Mouse (Mus musculus) neural tube, embryonic 14.5 days (tissue): Measurements from ENCODE around the gene Farsa. TPM values are rescaled to one million over a fixed set of nuclear protein-coding genes. Genes with fewer than 3 reads are reported as not detected.

Experiments used
- ATAC-seq: fragments of 200-750 bp; cut with Nextera tagmentation; 2 replicates; pipeline ENCODE4 v1.8.0; 2017; ENCODE audit warnings: low read depth, mild to moderate bottlenecking, moderate TSS enrichment, moderate library complexity
- H3K27ac ChIP-seq: fragments of 300-500 bp; sonication (generic); 2 replicates; pipeline ENCODE4 v1.5.1; 2014; ENCODE audit warnings: low read depth, mild to moderate bottlenecking, control low read depth, low read length, moderate library complexity, mixed read lengths
- H3K27me3 ChIP-seq: fragments of 300-500 bp; sonication (generic); 2 replicates; pipeline ENCODE4 v1.6.1; 2014; ENCODE audit warnings: low read length; ENCODE audit not compliant: control insufficient read depth, insufficient read depth
- H3K36me3 ChIP-seq: fragments of 300-500 bp; sonication (generic); 2 replicates; pipeline ENCODE4 v1.6.1; 2014; ENCODE audit warnings: low read length, mixed read lengths; ENCODE audit not compliant: control insufficient read depth, insufficient read depth
- H3K4me1 ChIP-seq: fragments of 300-500 bp; sonication (generic); 2 replicates; pipeline ENCODE4 v1.6.1; 2014; ENCODE audit warnings: low read length; ENCODE audit not compliant: control insufficient read depth, insufficient read depth
- H3K4me2 ChIP-seq: fragments of 300-500 bp; sonication (generic); 2 replicates; pipeline ENCODE4 v1.6.1; 2014; ENCODE audit warnings: mild to moderate bottlenecking, low read depth, low read length, control low read depth
- H3K4me3 ChIP-seq: fragments of 300-500 bp; sonication (generic); 2 replicates; pipeline ENCODE4 v1.5.1; 2014; ENCODE audit warnings: low read depth, low read length, control low read depth, mixed read lengths
- H3K9ac ChIP-seq: fragments of 300-500 bp; sonication (generic); replicated peaks from 2 replicates; pipeline ENCODE4 v1.6.1; 2014; ENCODE audit warnings: low read depth, mild to moderate bottlenecking, control low read depth, low read length, mixed read lengths
- H3K9me3 ChIP-seq: fragments of 300-500 bp; sonication (generic); 2 replicates; pipeline ENCODE4 v1.6.1; 2016; ENCODE audit warnings: low read length; ENCODE audit not compliant: control insufficient read depth
- WGBS: fragments of 180-500 bp; shearing (Covaris S2); extraction: QIAGEN DNeasy Blood & Tissue Kit; methylation state at CpG from one replicate; pipeline ENCODE4 v1.1.7; 2014; 5-methylcytosine and 5-hydroxymethylcytosine counted together
- polyA plus RNA-seq: library from polyadenylated mRNA; unstranded; fragments of >200 nt; fragmentation: Nextera tagmentation; extraction: Ambion mirVana; gene quantifications from 2 replicates; pipeline ENCODE4 v1.2.1, GENCODE M21; 2014

Gene Farsa
- polyA plus RNA-seq, 1 experiment from 2014 or later, result 98.2 TPM

DNA sequence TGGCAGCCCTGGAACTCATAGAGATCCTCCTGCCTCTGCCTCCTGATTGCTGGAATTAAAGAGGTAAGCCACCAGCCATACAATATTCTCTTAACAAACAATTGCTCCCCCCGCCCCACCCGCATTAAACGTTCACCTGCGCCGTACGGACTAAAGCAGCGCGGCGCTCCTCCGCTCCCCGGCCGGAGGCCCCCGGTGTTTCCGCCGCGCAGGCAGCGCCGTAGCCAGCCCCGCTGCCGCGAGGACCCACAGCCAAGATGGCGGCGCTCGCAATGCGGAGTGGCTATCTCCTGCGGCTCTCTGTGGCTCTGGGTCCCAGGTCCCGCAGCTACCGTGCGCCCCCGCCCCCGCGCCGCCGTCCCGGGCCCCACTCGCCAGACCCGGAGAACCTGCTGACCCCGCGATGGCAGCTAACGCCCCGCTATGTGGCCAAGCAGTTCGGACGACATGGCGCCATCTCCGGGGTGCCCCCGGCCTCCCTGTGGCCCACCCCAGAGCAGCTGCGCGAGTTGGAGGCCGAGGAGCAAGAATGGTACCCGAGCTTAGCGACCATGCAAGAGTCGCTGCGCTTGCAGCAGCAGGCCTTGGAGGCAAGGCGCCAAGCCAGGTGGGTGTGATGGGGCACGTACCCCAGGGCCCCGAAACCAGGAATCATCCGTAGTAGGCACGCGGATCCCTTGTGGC is 24.6 kb upstream of the Farsa start:
- peak overlapping the region; percentile 77 for H3K4me3 ChIP-seq
- 2% methylated on average over 59 of the region's 59 CpGs for WGBS

DNA sequence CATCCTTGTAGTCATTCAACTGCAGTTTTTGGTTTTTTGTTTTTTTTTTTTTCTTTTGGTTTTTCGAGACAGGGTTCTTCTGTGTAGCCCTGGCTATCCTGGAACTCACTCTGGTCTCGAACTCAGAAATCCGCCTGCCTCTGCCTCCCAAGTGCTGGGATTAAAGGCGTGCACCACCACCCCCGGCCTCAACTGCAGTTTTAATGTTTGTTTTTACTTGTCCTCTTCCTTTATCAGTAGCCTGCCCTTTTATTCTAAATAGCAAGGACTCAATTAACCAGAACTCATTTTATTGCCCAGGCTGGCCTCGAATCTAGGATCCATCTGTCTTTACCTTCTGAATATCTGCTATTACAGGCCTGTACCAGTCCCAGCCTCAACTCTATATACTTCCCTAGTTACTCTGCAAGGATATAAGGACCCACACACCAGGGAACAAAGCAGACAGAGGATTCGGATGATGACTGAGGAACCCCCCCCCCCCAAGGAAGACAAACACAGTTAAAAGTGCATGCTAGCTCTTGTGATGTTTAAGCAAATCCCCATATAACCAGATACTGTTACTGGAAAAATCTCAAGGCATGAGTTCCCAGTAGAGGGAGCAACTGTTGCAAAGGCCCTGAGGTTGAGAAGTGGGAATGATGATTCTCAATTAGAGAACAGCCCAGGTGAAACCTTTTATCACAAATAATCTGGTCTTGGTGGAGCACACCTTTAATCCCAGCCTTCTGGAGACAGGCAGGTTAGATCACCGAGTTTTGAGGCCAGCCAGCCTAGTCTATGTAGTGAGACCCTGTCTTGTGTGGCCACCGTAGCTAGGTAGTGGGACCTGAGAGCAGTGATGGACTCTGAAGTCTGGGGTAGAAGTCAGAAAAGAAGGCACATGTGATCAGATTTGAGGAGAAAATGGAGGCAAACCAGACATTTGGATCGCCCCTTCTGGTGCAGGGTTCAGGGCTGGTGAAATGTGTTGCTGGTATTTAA is 23.7 kb upstream of the Farsa start:
- no peak for ATAC-seq
- Histone ChIP-seq H3K4me3 (peak overlapping the region; percentile 77), H3K27ac (peak overlapping the region; percentile 90), H3K4me2 (peak overlapping the region; percentile 51), H3K9me3 (no peaks in the 10 kb centered on the region), H3K27me3 (no peaks in the 10 kb centered on the region), H3K36me3 (peaks cover 38% of the 10 kb centered on the region), H3K4me1 (peaks cover 13% of the 10 kb centered on the region), H3K9ac (peak overlapping the region; percentile 85)
- WGBS, result 62% methylated on average over 10 of the region's 10 CpGs

More for the DNA sequence above, 24.6 kb upstream of the Farsa start:
- Histone ChIP-seq H3K27ac (peak overlapping the region; percentile 90), H3K4me2 (peak overlapping the region; percentile 51), H3K9ac (peak overlapping the region; percentile 85), H3K36me3 (peaks cover 31% of the 10 kb centered on the region), H3K4me1 (peaks cover 13% of the 10 kb centered on the region), H3K9me3 (no peaks in the 10 kb centered on the region), H3K27me3 (no peaks in the 10 kb centered on the region)
- ATAC-seq, result peak; percentile 75

DNA sequence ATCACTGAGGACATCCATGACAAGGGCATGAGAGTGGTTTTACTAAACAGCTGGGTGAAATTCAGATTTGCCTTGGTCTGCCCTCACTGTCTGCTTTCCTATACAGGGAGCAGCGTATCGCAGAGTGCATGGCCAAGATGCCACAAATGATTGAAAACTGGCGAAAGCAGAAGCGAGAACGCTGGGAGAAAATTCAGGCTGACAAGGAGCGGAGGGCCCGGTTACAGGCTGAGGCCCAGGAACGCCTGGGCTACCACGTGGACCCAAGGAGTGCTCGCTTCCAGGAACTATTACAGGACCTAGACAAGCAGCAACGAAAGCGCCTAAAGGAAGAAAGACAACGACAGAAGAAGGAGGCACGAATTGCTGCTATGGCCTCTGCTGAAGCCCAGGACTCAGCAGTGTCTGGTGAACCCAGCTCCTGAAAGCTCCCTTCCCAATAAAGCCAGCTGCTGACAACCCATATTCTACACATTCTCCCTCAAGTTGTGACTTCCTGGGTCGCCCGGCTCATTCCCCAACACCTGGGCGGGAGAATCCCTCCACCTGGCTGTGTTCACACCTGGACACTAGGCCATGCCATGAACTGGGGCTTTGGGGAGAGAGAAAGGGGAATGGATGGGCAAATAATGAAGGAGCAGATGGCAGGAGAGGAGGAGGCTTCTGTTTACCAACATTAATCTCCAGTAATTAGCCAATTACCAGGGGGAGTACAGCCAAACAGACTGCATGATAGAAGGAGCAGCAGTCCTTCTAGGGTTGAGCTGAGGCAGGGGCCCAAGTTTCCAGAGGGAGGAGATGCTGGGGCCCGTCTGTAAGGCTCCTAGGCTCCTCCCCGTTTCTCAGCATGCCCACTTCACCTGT is 22.6 kb upstream of the Farsa start:
- Histone ChIP-seq H3K9ac (no peak overlapping the region), H3K27ac (peak overlapping the region; percentile 66), H3K36me3 (peaks cover 43% of the 10 kb centered on the region), H3K4me3 (no peak overlapping the region), H3K9me3 (no peaks in the 10 kb centered on the region), H3K4me1 (peaks cover 13% of the 10 kb centered on the region), H3K4me2 (no peak overlapping the region), H3K27me3 (no peaks in the 10 kb centered on the region)
- ATAC-seq, result 0 out of 2 replicates have a peak, but pooled peaks have one; percentile 16
- WGBS, result 84% methylated on average over 19 of the region's 19 CpGs

DNA sequence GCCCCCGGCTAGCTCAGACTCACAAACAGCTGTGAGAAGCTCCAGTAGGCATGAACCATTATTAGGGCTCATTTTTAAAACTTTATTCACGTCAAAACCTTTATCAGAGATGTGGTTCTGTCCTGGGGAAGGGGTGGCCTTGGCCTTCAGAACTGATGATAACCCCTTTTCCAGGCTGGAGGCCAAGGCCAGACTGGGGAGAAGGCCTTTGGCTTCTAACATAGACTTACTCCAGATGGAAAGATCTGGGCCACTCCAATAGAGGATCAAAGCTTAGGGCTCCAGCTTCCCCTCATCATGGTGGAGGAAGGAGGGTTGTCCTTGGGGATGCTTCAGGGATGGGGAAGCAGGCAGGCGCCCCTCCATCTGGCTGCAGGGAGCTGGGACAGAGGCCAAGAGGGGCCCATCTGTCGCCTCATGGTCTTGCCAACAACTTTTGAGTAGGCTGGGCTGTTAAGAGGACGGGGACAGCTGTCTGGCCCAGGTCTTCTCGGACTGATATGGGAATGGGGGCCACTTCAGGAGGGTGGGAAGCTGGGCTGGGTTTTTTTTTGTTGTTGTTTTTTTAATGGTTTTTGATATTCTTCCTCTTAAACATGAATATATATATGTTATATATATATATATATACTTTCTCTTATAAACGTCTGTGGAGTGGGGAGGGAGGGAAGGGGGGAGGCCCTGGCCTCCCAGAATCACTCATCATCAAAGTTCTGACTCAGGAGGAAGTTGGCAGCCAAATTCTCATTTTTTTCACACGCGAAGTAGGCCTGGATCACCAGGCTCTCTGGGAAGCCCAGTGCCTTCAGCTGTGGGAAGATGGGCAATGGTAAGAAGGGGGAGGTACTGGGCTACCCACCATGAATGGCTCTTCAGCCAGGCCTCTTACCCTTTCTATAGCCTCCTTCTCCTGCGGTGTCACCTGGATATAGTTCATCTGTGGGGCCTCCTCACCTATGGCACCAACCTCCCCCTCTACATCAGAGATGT is 21.6 kb upstream of the Farsa start:
- Histone ChIP-seq H3K27ac (peak overlapping the region; percentile 66), H3K4me1 (peaks cover 20% of the 10 kb centered on the region), H3K9me3 (no peaks in the 10 kb centered on the region), H3K4me2 (no peak overlapping the region), H3K36me3 (peaks cover 43% of the 10 kb centered on the region), H3K9ac (no peak overlapping the region), H3K4me3 (no peak overlapping the region), H3K27me3 (no peaks in the 10 kb centered on the region)
- ATAC-seq, result peak; percentile 33; the same call in 1 of the 2 replicates
- WGBS, result 64% methylated on average over 10 of the region's 10 CpGs

DNA sequence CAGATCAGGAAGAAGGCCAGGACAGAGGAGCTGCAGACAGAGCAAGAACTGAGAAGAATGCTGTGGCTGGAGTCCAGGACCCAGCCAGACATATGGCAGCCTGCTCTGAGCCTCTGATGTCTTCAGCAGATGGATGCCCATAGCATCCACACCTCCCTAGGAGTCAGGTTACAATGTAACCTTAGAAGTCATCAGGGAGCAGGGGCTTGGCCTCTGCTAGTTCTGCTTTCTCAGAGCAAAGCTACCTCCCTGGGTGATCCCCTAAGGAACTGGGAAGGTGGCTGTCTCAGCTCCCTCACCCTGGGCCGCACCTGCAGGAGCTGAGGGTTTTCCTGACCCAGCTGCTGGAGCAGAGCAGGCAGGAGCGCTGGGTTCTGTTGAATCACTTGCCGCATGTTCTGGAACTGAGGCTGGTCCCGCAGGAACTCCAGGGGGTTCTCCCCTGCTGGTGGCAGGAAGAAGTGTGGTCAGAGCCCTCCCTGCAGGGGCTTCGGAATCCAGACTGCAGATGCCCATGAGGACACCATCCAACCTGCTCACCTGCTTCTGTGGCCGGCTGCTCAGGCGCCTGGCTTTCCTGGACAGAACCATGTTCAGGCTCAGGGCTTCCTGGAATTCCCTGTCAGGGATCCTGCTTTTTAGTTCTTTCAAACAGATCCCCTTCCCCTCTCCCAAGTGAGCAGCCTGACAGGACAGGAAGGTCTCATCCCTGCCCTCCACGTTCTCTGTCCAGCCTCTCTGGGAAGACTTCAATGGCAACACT is 19.5 kb upstream of the Farsa start:
- H3K27me3 ChIP-seq, result no peaks in the 10 kb centered on the region
- H3K4me1 ChIP-seq, result peaks cover 20% of the 10 kb centered on the region
- WGBS, result 64% methylated on average over 8 of the region's 8 CpGs
- H3K36me3 ChIP-seq, result peaks cover 53% of the 10 kb centered on the region
- no peak overlapping the region for H3K4me2 ChIP-seq
- no peak overlapping the region for H3K4me3 ChIP-seq
- H3K9ac ChIP-seq, result no peak overlapping the region
- no peaks in the 10 kb centered on the region for H3K9me3 ChIP-seq
- no peak for ATAC-seq
- H3K27ac ChIP-seq, result 0 out of 2 replicates have a peak overlapping the region, but pooled peaks have one; percentile 28

DNA sequence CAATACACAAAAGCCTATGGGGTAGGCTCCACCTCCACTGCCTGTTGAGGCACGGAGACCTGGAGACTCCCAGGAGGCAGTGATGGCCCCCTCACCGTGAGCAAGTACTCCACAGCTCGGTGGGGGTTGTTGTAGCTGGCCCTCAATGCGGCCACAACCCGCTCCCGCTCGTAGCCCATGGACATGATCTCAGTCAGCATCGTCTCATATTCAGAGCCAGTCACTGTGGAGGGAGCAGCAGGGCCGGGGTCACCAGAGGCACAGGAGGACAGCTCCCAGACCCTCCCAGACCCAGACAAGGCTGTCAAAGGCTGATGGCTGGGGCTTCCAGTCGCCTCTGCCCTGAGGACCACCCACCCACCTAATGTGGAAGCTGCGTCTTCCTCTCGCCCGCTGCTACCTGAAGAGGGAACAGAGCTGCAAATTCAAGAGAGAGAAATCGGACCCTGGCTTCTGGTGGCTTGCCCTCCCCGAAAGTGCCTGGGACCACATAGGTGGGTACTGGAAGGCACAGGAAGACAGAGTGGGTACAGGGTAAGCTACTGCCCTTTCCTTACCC is 18.8 kb upstream of the Farsa start:
- H3K4me2 ChIP-seq, result no peak overlapping the region
- no peaks in the 10 kb centered on the region for H3K27me3 ChIP-seq
- H3K4me1 ChIP-seq, result peaks cover 17% of the 10 kb centered on the region
- 80% methylated on average over 15 of the region's 15 CpGs for WGBS
- H3K4me3 ChIP-seq, result no peak overlapping the region
- no peaks in the 10 kb centered on the region for H3K9me3 ChIP-seq
- no peak overlapping the region for H3K27ac ChIP-seq
- peaks cover 60% of the 10 kb centered on the region for H3K36me3 ChIP-seq
- H3K9ac ChIP-seq, result no peak overlapping the region
- ATAC-seq, result no peak

DNA sequence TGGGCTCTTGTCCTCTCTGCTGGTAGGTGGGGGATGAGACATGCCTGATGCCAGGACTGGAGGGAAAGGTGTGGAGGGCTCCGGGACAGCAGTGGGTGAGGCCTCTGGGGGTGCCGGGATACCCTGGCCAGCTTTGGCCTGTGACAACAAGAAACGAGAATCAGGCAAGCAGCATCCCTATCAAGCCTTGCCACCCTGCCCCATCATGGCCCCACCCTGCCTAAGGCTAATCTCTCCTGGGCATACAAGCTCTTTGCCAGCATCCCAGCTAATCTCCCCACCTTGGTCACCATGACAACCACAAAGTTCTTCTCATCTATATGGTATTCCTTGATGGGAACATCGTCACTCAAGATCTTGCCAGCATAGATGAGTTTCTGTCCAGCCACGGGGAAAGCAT is 18.3 kb upstream of the Farsa start:
- H3K4me1 ChIP-seq, result peaks cover 12% of the 10 kb centered on the region
- H3K9ac ChIP-seq, result no peak overlapping the region
- no peaks in the 10 kb centered on the region for H3K9me3 ChIP-seq
- H3K4me3 ChIP-seq, result no peak overlapping the region
- peaks cover 65% of the 10 kb centered on the region for H3K36me3 ChIP-seq
- no peak overlapping the region for H3K27ac ChIP-seq
- no peaks in the 10 kb centered on the region for H3K27me3 ChIP-seq
- H3K4me2 ChIP-seq, result no peak overlapping the region
- WGBS, result 92% methylated on average over 5 of the region's 5 CpGs
- no peak for ATAC-seq
